Mouse (Mus musculus): Measurements from ENCODE around the gene Tle3. TPM values are rescaled to one million over a fixed set of nuclear protein-coding genes. Genes with fewer than 3 reads are reported as not detected.

Tle3 gene
- polyA plus RNA-seq, 1 experiment from 2014 or later = 6.4 TPM

DNA sequence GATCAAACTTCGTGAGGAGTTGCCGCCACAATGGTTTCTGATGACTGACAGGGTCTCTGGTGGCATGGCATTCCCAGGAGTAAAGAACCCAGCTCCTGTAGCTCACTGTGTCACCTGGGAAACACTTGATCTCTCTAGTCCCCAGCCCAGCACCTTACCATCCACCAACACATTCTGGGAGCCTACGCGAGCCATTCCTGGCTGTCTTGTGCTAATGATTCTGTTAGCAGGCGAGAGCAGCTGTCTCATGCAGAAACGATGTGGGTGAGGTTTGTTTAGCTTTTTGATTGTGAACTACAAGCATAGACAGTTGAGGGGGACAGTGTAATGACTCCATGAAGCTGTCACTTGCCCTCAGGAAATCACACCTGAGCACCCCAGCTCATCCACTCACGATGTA is 54.3 kb downstream of the Tle3 start:
- Histone ChIP-seq H3K27ac (replicated peaks in 1 of 2; ENCODE audit: control insufficient read depth in 1 of 2, insufficient read depth in 1 of 2, low read depth in 2 of 2, low read length in 2 of 2) (no peak overlapping the region), H3K36me3 (ENCODE audit: control insufficient read depth, insufficient read depth, low read length) (no peaks in the 10 kb centered on the region), H3K4me1 (ENCODE audit: control insufficient read depth in 2 of 2, insufficient read depth in 2 of 2, low read length in 2 of 2) (no peaks in the 10 kb centered on the region), H3K4me2 (ENCODE audit: low read length) (no peak overlapping the region), H3K9me3 (ENCODE audit: control insufficient read depth, low read length) (0 out of 2 replicates have a peak, but pooled peaks cover 2% of the 10 kb centered on the region), H3K27me3 (ENCODE audit: control insufficient read depth, insufficient read depth, low read length) (peaks cover 28% of the 10 kb centered on the region), H3K4me3 (ENCODE audit: control insufficient read depth in 1 of 2, insufficient read depth in 1 of 2, low read depth in 1 of 2, low read length in 2 of 2) (no peak overlapping the region), H3K9ac (ENCODE audit: low read length) (no peak overlapping the region)
- WGBS = 69% methylated on average over 7 of the region's 7 CpGs
- no peak for ATAC-seq (ENCODE audit: insufficient number of reproducible peaks, insufficient read depth, low FRiP score, low read depth)

DNA sequence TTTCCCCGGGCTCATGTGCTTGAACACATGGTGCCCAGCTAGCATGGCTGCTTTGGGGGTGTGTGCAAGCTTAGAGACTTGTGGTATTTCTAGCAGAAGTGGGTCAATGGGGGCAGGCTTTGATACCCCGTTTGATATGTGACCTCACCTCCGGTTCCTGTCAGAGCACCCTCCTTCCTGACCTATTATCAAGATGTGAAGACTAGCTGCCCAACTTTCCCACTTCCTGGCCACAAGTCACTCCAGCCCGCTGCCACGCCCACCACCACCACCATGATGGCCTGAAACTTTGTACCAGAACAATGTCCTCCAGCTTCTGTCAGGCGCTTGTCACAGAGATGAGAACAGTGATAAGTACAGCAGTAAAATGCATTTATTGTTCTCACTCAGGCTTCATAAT is 54.9 kb downstream of the Tle3 start:
- Histone ChIP-seq H3K27me3 (ENCODE audit: control insufficient read depth, insufficient read depth, low read length) (peaks cover 28% of the 10 kb centered on the region), H3K4me2 (ENCODE audit: low read length) (no peak overlapping the region), H3K9me3 (ENCODE audit: control insufficient read depth, low read length) (0 out of 2 replicates have a peak, but pooled peaks cover 5% of the 10 kb centered on the region), H3K9ac (ENCODE audit: low read length) (no peak overlapping the region), H3K36me3 (ENCODE audit: control insufficient read depth, insufficient read depth, low read length) (no peaks in the 10 kb centered on the region), H3K4me3 (ENCODE audit: control insufficient read depth in 1 of 2, insufficient read depth in 1 of 2, low read depth in 1 of 2, low read length in 2 of 2) (no peak overlapping the region), H3K4me1 (ENCODE audit: control insufficient read depth in 2 of 2, insufficient read depth in 2 of 2, low read length in 2 of 2) (no peaks in the 10 kb centered on the region), H3K27ac (replicated peaks in 1 of 2; ENCODE audit: control insufficient read depth in 1 of 2, insufficient read depth in 1 of 2, low read depth in 2 of 2, low read length in 2 of 2) (no peak overlapping the region)
- 76% methylated on average over 6 of the region's 6 CpGs for WGBS
- no peak for ATAC-seq (ENCODE audit: insufficient number of reproducible peaks, insufficient read depth, low FRiP score, low read depth)

DNA sequence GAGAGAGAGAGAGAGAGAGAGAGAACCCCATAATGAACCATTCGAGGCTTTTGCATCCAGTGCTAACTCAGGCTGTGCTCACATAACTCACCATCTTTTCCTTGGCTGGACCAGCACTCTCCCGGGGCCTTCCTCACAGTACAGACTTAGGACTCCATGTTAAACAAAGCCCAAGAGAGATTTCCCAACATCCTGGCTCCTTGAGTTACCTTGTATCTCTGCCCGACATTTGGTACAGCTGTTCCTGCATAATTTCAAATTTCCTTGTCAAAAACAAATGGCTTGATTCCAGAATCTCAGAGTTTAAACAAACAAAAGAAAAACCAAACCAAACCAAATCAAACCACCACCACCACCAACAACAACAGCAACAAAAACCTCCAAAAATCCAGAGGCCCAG is 55.7 kb downstream of the Tle3 start:
- H3K36me3 ChIP-seq (ENCODE audit: control insufficient read depth, insufficient read depth, low read length) = no peaks in the 10 kb centered on the region
- 0 out of 2 replicates have a peak, but pooled peaks cover 5% of the 10 kb centered on the region for H3K9me3 ChIP-seq (ENCODE audit: control insufficient read depth, low read length)
- no peak overlapping the region for H3K4me3 ChIP-seq (ENCODE audit: control insufficient read depth in 1 of 2, insufficient read depth in 1 of 2, low read depth in 1 of 2, low read length in 2 of 2)
- H3K4me1 ChIP-seq (ENCODE audit: control insufficient read depth in 2 of 2, insufficient read depth in 2 of 2, low read length in 2 of 2) = no peaks in the 10 kb centered on the region
- no peak overlapping the region for H3K27ac ChIP-seq (replicated peaks in 1 of 2; ENCODE audit: control insufficient read depth in 1 of 2, insufficient read depth in 1 of 2, low read depth in 2 of 2, low read length in 2 of 2)
- no peak overlapping the region for H3K9ac ChIP-seq (ENCODE audit: low read length)
- ATAC-seq (ENCODE audit: insufficient number of reproducible peaks, insufficient read depth, low FRiP score, low read depth) = no peak
- no peak overlapping the region for H3K4me2 ChIP-seq (ENCODE audit: low read length)
- peaks cover 34% of the 10 kb centered on the region for H3K27me3 ChIP-seq (ENCODE audit: control insufficient read depth, insufficient read depth, low read length)
- 76% methylated on average over 3 of the region's 3 CpGs for WGBS

DNA sequence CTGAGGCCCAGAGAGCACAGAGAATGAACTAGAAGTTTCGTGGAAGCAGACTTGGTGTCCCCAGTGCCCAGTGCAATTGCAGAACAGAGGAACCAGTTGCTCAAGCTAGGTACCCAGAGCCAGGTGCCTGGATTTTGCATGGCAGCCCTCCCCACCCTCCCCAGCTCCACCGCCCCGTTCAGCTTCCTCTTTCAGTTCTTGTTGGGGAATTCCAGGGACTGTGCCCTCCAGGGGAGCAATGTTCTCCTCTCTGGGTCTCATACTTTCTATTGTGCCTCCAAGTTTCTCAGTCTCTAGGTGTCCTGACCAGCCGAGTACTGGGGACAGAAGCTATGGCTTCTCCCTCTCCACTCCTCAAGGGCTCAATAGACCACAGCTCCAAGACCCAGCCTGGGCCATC is 59.7 kb downstream of the Tle3 start:
- Histone ChIP-seq H3K9me3 (ENCODE audit: control insufficient read depth, low read length) (0 out of 2 replicates have a peak, but pooled peaks cover 5% of the 10 kb centered on the region), H3K27ac (replicated peaks in 1 of 2; ENCODE audit: control insufficient read depth in 1 of 2, insufficient read depth in 1 of 2, low read depth in 2 of 2, low read length in 2 of 2) (no peak overlapping the region), H3K9ac (ENCODE audit: low read length) (no peak overlapping the region), H3K4me3 (ENCODE audit: control insufficient read depth in 1 of 2, insufficient read depth in 1 of 2, low read depth in 1 of 2, low read length in 2 of 2) (no peak overlapping the region), H3K4me2 (ENCODE audit: low read length) (no peak overlapping the region), H3K27me3 (ENCODE audit: control insufficient read depth, insufficient read depth, low read length) (peaks cover 37% of the 10 kb centered on the region), H3K4me1 (ENCODE audit: control insufficient read depth in 2 of 2, insufficient read depth in 2 of 2, low read length in 2 of 2) (no peaks in the 10 kb centered on the region; a peak in 1 of 4 replicates), H3K36me3 (ENCODE audit: control insufficient read depth, insufficient read depth, low read length) (no peaks in the 10 kb centered on the region)
- ATAC-seq (ENCODE audit: insufficient number of reproducible peaks, insufficient read depth, low FRiP score, low read depth) = no peak
- WGBS = 86% methylated on average over 4 of the region's 4 CpGs

DNA sequence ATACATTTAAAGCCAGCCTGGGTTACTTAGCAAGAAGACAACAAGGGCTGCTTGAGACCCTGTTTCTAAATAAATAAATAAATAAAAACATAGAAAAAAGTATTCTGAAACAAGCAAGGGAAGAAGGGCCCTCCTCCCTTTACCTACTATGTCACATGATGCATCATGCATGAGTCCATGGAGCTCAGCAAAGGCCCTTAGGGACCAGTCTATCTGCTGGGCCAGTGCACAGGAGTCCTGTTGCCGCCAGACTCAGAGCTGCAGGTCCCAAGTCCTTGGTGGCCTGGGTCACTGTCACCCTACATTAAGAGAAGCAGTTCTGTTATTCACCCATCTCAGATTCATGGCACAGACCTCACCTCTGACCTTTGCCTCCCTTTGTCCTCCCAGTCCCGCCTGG is 61.0 kb downstream of the Tle3 start:
- Histone ChIP-seq H3K36me3 (ENCODE audit: control insufficient read depth, insufficient read depth, low read length) (no peaks in the 10 kb centered on the region), H3K27ac (replicated peaks in 1 of 2; ENCODE audit: control insufficient read depth in 1 of 2, insufficient read depth in 1 of 2, low read depth in 2 of 2, low read length in 2 of 2) (no peak overlapping the region), H3K4me1 (ENCODE audit: control insufficient read depth in 2 of 2, insufficient read depth in 2 of 2, low read length in 2 of 2) (no peaks in the 10 kb centered on the region; a peak in 1 of 4 replicates), H3K9me3 (ENCODE audit: control insufficient read depth, low read length) (0 out of 2 replicates have a peak, but pooled peaks cover 5% of the 10 kb centered on the region), H3K4me2 (ENCODE audit: low read length) (no peak overlapping the region), H3K9ac (ENCODE audit: low read length) (no peak overlapping the region), H3K27me3 (ENCODE audit: control insufficient read depth, insufficient read depth, low read length) (peaks cover 44% of the 10 kb centered on the region), H3K4me3 (ENCODE audit: control insufficient read depth in 1 of 2, insufficient read depth in 1 of 2, low read depth in 1 of 2, low read length in 2 of 2) (no peak overlapping the region)
- ATAC-seq (ENCODE audit: insufficient number of reproducible peaks, insufficient read depth, low FRiP score, low read depth) = no peak
- 88% methylated on average over 2 of the region's 2 CpGs for WGBS

DNA sequence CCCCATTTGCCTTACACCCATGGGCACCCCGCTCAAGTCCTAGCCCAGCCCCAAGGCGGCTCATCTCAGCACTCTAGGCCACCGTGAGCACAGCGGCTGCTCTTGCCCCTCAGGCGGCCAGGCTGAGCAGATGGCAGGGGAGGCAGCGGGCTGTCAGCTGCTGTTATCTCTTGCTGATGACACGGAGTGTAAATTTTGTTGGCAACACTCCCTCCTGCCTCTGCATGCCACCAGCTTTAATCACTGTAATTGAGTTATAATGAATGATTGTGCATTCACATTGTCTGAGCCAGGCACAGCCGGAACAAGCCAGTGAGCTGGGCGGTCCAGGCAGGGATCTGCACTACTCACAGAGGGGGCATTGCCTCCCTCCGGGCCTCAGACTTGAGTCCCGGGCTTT is 61.9 kb downstream of the Tle3 start:
- Histone ChIP-seq H3K9me3 (ENCODE audit: control insufficient read depth, low read length) (0 out of 2 replicates have a peak, but pooled peaks cover 5% of the 10 kb centered on the region), H3K4me3 (ENCODE audit: control insufficient read depth in 1 of 2, insufficient read depth in 1 of 2, low read depth in 1 of 2, low read length in 2 of 2) (no peak overlapping the region), H3K9ac (ENCODE audit: low read length) (no peak overlapping the region), H3K36me3 (ENCODE audit: control insufficient read depth, insufficient read depth, low read length) (no peaks in the 10 kb centered on the region), H3K4me2 (ENCODE audit: low read length) (no peak overlapping the region), H3K4me1 (ENCODE audit: control insufficient read depth in 2 of 2, insufficient read depth in 2 of 2, low read length in 2 of 2) (no peaks in the 10 kb centered on the region; a peak in 1 of 4 replicates), H3K27ac (replicated peaks in 1 of 2; ENCODE audit: control insufficient read depth in 1 of 2, insufficient read depth in 1 of 2, low read depth in 2 of 2, low read length in 2 of 2) (no peak overlapping the region), H3K27me3 (ENCODE audit: control insufficient read depth, insufficient read depth, low read length) (peaks cover 41% of the 10 kb centered on the region)
- 34% methylated on average over 11 of the region's 11 CpGs for WGBS
- ATAC-seq (ENCODE audit: insufficient number of reproducible peaks, insufficient read depth, low FRiP score, low read depth) = no peak

DNA sequence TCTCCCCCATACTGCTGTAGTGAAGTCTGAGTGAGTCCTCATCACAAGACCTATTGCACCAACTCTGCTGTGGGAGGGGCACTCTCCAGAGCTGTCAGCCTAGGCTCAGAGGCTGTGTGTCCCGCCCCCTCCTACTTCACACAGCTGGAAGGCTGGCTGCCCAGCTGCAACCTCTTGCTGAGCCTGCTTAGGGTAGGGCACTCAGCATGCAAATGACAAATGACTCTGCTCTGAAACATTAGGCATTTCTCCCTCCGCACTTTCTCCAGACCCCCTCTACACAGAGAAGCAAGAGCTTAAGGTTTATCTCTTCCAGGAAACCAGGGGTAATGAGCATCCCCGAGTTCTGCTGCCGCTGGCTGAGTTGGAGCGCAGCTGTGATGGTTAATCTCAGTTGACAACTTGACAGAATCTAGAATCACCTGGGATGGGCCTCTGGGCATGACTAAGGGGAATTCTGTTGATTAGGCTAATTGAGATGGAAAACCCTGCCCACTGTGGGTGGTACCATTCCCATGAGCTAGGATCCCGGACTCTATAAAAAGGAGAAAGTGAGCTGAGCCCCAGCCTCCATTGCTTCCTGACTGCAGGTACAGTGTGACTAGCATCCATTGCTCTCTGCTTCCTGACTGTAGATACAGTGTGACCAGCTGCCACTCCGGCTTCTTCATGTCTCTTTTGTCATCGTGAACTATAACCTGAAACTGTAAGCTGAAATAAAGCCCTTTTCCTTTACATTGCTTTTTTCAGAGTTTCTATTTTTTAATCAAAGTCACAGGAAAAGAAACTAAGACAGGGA is 63.2 kb downstream of the Tle3 start:
- peaks cover 53% of the 10 kb centered on the region for H3K27me3 ChIP-seq (ENCODE audit: control insufficient read depth, insufficient read depth, low read length)
- no peak overlapping the region for H3K9ac ChIP-seq (ENCODE audit: low read length)
- no peaks in the 10 kb centered on the region; a peak in 1 of 4 replicates for H3K4me1 ChIP-seq (ENCODE audit: control insufficient read depth in 2 of 2, insufficient read depth in 2 of 2, low read length in 2 of 2)
- ATAC-seq (ENCODE audit: insufficient number of reproducible peaks, insufficient read depth, low FRiP score, low read depth) = no peak
- H3K27ac ChIP-seq (replicated peaks in 1 of 2; ENCODE audit: control insufficient read depth in 1 of 2, insufficient read depth in 1 of 2, low read depth in 2 of 2, low read length in 2 of 2) = no peak overlapping the region
- H3K9me3 ChIP-seq (ENCODE audit: control insufficient read depth, low read length) = 0 out of 2 replicates have a peak, but pooled peaks cover 5% of the 10 kb centered on the region
- WGBS = 26% methylated on average over 8 of the region's 8 CpGs
- no peaks in the 10 kb centered on the region for H3K36me3 ChIP-seq (ENCODE audit: control insufficient read depth, insufficient read depth, low read length)
- no peak overlapping the region for H3K4me3 ChIP-seq (ENCODE audit: control insufficient read depth in 1 of 2, insufficient read depth in 1 of 2, low read depth in 1 of 2, low read length in 2 of 2)
- H3K4me2 ChIP-seq (ENCODE audit: low read length) = no peak overlapping the region
